Mouse (Mus musculus) liver, adult 2 months (tissue): ENCODE data around the gene Epb41l1.

Experiments
- CTCF ChIP-seq: fragments of 200-500 bp; IDR thresholded peaks from 2 replicates; pipeline ENCODE4 v1.5.1; 2011; ENCODE audit warnings: low read depth, low read length, control low read depth
- POLR2A ChIP-seq: fragments of 200-500 bp; IDR thresholded peaks from 2 replicates; pipeline ENCODE4 v1.6.1; 2011; ENCODE audit warnings: low read length, control low read depth; ENCODE audit not compliant: insufficient read depth; ENCODE audit errors: extremely low read depth

DNA sequence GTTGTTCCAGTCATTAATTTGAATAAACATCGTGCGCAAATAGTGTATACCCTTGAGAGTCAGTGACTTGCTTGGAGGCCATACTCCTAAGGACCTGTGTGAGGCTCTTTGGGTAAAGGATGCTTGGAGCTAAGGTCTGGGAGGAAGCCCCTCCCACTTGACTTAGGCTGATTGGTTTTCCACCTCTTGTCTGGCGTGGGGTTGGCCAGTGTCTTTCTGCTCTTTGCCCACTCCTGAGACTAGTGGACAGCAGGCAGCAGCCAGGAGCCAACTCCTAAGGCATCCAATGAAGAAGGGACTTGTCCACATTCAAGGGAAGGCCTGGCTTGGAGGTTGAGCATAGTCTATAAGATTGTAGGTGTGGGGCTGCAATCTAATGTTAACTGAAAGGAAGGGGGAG lies 53.4 kb downstream of the Epb41l1 start:
- TF ChIP-seq CTCF (no peak), POLR2A (no peak)
